Mouse (Mus musculus) liver, adult 10 weeks (tissue): Measurements from ENCODE around the gene Zfp59. TPM values are rescaled to one million over a fixed set of nuclear protein-coding genes. Genes with fewer than 3 reads are reported as not detected.

Source experiments
- polyA plus RNA-seq: library from polyadenylated mRNA; stranded (reverse); fragments of 350-450 nt; fragmentation: Illumina TruSeq; extraction: RNeasy Lipid Tissue Mini Kit (QIAGEN cat#74804); gene quantifications from one replicate; pipeline ENCODE4 v1.2.3, GENCODE M21; 2014; ENCODE audit warnings: low read depth, low replicate concordance

The Zfp59 gene
- 4.3 TPM for polyA plus RNA-seq

GRCm38 (mm10) chr7:27838323-27839249, at the start of gene Zfp59:
Gene Zfp59, plus strand, starts transcription at chr7:27838607.

DNA sequence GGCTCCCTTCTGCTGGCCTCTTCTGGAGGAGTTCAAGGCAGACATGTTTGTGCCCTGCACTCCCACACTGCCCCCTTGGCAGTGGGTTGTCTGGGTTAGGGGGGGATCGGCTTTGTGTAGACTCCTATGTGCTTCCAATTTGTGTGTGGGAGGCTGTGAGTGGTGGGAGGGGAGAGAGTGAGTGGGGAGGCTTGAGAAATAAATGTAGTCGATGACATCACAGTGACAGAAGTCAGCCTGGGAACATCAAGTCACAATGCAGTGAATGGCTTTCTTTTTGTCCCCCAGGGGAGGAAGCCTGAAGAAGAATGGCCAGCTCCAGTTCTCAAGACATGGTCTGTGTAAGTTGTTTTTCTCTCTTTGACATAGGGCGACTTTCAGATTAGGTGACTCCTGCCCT, 31.5 kb upstream of the Zfp59 start, which contains the start of gene Zfp626:
Gene Zfp626, plus strand, starts transcription at position 301 of the 400 bp plus-strand sequence.

GRCm38 (mm10) chr7:27857227-27857626, 18.8 kb downstream of the Zfp59 start, which contains the start of gene Zfp607a:
Gene Zfp607a, plus strand, starts transcription at chr7:27857527.

Other genes with a start within 250 kb of the Zfp59 start
- gene Akt2, start 247.1 kb upstream of the Zfp59 start, polyA plus RNA-seq: 14.8 TPM
- not detected for gene Ttc9b, start 184.7 kb upstream of the Zfp59 start, polyA plus RNA-seq
- 1.0 TPM for gene Map3k10, start 164.0 kb upstream of the Zfp59 start, polyA plus RNA-seq
- 0.42 TPM for gene Zfp607b, start 149.3 kb upstream of the Zfp59 start, polyA plus RNA-seq
- 8.8 TPM for gene Zfp60, start 107.2 kb upstream of the Zfp59 start, polyA plus RNA-seq
- gene Zfp626, start 31.4 kb upstream of the Zfp59 start, polyA plus RNA-seq: 4.6 TPM
- gene Zfp607a, start 18.9 kb downstream of the Zfp59 start, polyA plus RNA-seq: 2.3 TPM
- gene Zfp974, start 90.9 kb downstream of the Zfp59 start, polyA plus RNA-seq: 4.2 TPM
- gene Zfp780b, start 140.6 kb downstream of the Zfp59 start, polyA plus RNA-seq: 8.6 TPM
- 0.42 TPM for gene Zfp850, start 175.5 kb downstream of the Zfp59 start, polyA plus RNA-seq
- 44.3 TPM for gene Psmc4, start 211.5 kb downstream of the Zfp59 start, polyA plus RNA-seq
- not detected for gene Fcgbp, start 232.6 kb downstream of the Zfp59 start, polyA plus RNA-seq